Mouse (Mus musculus) olfactory bulb, adult 2 months (tissue): ENCODE measurements around the gene Styx.

Source experiments
- CTCF ChIP-seq: fragments of 200-500 bp; IDR thresholded peaks from 2 replicates; pipeline ENCODE4 v1.5.1; 2012; ENCODE audit warnings: low read depth, mild to moderate bottlenecking, low read length, moderate library complexity; ENCODE audit not compliant: insufficient read depth
- POLR2A ChIP-seq: fragments of 200-500 bp; IDR thresholded peaks from 2 replicates; pipeline ENCODE4 v1.6.1; 2012; ENCODE audit warnings: mild to moderate bottlenecking, low read depth, low read length, moderate library complexity; ENCODE audit not compliant: insufficient read depth

DNA sequence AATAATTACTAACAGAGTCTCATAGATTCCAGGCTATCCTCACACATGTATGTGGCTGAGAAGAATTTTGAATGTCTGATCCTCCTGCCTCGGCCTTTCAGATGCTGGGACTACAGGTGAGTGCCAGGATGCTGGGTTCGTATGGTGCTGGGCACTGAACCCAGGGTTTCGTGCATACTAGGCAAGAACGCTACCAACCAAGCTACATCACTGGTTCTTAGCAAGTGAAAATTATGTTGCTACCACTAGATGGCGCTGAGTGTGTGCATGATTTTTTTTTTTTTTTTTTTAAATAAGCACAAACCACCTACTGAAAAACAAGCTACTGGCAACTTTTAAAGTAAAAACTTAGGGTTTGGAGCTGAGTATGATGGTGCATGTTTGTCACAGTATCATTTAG is 72.3 kb downstream of the Styx start:
- TF ChIP-seq CTCF (no peak), POLR2A (no peak)
